Mouse (Mus musculus) neural tube, embryonic 10.5 days (tissue): ENCODE data around the gene Txnip.
"Not testable (repeated sequence)": the region's sequence is repeated elsewhere in the genome, so short reads cannot be mapped to it uniquely, and the experiment has no call there.

Source experiments
- DNase-seq: peaks from one replicate; pipeline ENCODE4 v3.0.0-alpha.2; 2017; ENCODE audit warnings: low spot score; ENCODE audit errors: extremely low spot score

Txnip gene

DNA sequence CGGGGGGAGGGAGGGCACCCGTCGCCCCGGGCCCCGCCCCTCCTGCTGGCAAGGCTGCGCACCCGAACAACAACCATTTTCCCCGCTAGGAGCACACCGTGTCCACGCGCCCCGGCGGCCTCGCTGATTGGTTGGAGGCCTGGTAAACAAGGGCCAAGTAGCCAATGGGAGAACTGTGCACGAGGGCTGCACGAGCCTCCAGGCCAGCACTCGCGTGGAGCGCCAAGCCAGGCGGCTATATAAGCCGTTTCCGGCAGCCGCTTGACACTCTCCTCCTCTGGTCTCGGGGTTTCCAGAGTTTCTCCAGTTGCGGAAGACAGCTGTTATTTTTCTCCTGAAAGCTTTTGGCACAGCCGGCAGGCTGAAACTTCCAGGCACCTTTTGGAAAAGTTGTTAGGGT is at the start of gene Txnip:
Gene Txnip, plus strand, starts transcription at position 264 of the 400 bp plus-strand sequence.
- DNase-seq, result peak; percentile 100

DNA sequence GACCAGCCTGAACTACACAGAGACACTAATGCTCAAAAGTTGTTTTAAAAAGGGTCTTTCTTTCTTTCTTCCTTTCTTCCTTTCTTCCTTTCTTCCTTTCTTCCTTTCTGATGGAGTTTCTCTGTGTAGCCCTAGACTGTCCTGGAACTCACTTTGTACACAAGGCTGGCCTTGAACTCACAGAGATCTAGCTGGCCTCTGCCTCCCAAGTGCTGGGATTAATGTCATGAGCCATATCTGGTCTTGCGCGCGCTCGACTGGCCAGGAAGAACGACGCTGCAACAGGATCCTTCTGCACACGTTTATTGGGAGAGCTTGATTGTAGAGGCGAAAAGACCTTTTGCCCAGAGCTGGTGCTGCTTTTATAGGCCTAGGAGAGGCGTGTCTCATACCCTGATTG is 49.8 kb upstream of the Txnip start:
- DNase-seq, result not testable (repeated sequence)

DNA sequence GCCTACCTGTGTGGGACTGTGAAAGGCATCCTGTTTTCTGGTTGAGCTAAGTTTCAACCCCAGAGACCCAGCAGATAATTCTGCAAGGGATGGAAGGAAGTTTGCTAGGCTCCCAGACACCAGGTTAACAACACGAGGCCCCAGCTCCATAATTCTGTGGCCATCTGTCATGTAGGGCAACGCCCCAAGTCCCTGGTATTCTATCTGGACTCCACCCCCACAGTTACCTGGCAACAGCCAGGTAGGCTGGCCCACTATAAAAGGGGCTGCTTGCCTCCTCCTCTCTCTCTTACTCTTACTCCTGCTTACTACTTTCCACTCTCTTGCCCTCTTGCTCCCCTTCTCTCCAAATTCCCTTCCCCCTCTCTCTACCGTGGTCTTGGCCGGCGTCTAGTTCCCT is 37.6 kb upstream of the Txnip start:
- DNase-seq, result no peak

DNA sequence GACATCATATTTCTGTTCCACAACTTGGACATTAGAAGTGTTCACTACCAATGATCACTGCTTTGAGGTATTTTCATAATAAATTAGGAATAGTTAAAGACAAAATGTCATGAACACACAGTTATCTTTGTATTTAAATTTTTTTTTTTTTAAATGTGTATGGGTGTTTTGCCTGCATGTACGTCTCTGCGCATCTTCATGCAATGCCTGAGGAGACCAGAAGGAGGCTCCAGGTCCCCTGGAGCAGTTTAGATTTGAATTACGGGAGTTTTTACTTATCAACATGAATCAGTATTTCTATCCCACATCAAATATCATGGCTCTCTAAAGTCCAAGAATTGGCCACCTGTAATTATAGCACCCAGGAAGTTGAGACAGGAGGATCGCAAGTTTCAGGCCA is 35.6 kb upstream of the Txnip start:
- DNase-seq, result no peak

DNA sequence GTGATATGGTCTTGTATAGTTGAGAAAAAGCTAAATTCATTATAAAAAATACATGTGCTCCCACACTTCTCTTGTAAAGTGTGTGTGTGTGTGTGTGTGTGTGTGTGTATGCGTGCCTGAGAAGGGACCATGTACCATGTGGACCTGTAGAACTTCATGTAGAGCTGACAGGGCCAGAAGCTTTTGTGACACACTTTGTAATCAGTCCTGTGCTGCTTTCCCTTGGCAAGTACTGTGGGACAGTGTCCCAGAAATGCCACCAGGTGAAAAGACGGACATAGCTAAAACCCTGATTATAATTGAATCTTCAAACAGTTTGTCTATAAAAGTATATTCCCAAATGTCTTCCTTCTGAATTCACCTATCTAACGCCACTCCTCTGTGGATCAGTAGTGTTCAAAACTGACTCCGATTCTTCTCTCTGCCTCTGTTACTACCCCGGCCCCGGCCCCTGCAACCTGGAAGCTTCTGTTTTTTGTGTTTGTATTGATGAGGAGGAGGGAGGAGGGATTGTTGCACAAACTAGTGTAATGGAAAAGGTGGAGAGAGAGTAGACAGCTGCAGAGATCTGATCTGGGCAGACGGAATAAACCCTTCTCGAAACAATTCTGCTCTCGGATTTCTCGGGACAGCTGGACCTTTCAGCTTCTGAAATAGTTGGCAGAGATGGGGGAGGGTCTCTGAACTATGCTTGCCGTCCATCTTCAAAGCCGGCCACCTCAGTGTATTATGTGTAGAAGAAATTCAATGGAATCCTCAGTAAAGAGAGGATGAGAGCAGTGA is 33.5 kb upstream of the Txnip start:
- DNase-seq, result no peak

DNA sequence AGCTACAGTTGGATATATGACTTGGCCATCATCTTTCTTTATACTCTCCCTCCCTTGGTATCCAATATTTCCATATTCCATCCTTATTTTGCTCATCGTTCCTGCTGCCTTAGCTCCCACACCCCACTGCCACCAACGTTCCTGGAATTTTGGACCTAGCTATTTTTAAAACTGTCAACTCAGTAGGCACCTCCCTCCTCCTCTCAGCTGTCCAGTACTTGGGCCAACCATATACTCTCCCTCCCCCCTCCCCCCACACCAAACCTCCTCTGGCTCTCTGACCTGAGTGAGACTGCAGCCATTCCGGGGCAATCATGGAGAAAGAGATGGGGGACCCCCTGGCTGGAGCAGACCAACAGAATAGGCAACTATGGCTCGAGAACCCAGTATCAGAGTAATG is 32.8 kb upstream of the Txnip start, which contains the start of gene Hfe2:
Gene Hfe2, plus strand, starts transcription at position 259 of the 400 bp plus-strand sequence.
- DNase-seq, result no peak

DNA sequence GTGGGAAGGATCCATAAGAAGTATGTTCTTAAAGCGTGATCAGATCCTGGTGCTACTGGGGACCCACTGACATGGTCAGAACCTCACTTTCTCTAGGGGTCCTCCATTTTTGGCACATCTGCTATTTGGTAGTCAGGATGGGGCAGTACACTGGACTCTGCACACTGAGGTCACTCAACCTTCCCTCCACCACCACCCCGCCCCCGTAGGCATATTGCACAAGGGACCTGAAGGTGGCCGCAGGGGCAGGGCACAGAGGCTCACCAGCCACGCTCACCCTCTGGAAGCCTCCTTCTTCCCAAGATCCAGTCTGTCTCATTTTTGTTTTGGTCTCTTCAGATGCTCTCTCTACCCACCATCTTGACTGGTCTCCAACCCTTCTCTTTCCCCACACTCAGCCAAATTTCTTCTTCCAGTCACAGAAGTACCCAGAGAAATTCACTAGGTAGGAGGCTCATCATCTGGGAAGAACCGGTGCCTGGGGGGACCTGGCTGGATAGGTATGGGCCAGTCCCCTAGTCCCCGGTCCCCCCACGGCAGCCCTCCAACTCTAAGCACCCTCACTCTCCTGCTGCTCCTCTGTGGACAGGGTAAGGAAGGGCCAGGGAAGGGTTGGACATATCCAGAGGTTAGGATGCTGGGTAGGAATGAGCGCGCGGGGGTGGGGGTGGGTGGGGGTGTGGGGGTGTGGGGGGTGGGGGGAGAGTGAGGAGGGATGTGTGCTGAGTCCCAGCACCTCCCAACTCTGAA is 31.6 kb upstream of the Txnip start:
- DNase-seq, result no peak

DNA sequence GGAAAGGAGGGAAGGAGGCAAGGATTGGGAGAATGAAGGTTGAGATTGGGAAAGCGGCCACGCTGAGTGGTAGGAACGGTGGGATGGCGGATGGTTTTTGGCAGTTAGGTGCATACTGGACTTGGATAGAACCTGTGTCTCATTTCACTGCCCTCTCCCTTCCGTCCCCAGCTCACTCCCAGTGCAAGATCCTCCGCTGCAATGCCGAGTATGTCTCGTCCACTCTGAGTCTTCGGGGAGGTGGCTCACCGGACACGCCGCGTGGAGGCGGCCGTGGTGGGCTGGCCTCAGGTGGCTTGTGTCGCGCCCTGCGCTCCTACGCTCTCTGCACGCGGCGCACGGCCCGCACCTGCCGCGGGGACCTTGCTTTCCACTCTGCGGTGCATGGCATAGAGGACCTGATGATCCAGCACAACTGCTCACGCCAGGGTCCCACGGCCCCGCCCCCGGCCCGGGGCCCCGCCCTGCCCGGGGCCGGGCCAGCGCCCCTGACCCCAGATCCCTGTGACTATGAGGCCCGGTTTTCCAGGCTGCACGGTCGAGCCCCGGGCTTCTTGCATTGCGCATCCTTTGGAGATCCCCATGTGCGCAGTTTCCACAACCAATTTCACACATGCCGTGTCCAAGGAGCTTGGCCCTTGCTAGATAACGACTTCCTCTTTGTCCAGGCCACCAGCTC is 30.8 kb upstream of the Txnip start:
- peak; percentile 55 for DNase-seq

DNA sequence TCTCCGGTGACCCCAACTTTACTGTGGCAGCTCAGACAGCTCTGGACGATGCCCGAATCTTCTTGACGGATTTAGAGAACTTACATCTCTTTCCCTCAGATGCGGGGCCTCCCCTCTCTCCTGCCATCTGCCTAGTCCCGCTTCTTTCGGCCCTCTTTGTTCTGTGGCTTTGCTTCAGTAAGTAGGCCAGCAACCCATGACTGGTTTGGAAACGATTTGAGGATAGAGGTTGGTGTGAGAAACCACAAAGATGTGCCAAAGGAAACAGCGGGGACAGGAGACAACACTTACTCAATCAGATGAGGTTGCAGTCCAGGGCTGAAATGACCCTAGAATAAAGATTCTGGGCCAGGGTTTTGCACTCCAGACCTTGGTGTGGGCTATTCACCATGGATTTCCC is 29.3 kb upstream of the Txnip start:
- DNase-seq, result no peak

DNA sequence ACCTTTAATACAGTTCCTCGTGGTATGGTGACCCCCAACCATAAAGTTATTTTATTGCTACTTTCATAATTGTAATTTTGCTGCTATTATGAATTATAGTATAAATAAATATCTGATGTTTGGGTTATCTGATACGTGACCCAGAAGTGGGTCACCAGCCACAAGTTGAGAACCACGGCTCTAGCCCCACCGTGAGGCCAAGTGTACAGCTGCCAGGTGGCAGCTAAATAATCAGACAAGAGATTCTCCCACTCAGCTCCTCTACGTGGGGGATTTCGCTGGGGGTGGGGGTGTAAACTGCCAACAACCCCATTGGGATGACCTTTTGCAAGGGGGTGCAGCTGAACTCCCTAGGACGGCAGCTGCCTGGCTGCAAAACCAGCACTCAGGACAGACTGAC is 25.7 kb upstream of the Txnip start:
- DNase-seq, result no peak

DNA sequence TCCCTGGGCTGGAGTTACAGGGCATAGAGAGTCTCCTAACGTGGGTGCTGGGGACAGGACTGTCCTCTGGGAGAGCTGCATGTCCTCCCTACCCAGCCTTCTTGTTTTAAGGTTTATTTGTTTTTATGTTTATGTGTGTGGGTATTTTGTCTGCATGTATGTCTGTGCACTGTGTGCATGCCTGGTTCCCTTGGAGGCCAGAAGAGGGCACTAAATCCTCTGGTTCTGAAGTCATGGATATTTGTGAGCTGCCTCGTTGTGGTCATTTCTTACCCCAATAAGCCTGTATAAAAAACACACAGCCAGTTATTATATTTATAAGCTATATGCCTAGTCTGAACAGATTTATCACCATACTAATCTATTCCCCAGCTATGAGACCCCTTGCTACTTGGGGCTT is 23.5 kb upstream of the Txnip start:
- no peak for DNase-seq

DNA sequence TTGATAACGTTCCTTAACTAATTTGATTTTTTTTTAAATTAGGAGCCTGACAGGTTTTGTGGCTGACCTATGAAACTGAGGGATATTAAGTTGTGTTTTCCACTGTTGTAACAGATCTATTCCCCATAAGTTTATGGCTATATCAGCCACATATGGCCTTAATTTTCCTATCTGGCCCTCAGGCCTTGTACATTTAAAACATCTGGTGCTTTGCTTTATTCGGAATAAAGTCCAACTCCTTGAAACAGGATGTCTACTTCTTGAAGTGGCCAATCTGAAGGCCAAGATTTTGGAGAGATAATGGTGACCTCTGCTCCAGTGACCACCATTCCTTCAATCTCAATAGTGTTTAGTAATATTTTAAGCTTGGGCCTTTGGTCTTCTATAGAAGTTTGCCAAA is 18.4 kb upstream of the Txnip start:
- no peak for DNase-seq

DNA sequence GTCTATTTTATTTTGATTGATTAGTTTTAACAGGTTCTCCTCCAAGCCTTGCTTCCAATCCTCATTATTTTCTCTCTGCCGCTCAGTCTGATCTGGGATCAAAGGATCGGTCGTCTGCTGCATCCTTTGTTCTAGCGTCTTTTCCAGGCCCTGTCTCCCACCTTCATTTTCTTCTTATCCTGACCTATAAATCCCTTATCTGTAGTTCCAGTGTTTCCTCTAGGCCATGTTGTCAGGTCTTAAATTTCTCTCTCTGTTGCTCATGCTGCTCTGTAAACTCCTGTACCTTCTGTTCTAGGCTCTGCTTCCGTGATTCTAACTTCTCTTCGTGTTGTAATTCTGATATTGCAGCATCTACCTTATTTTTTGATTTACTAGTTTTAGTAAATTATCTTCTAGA is 17.0 kb upstream of the Txnip start:
- no peak for DNase-seq

DNA sequence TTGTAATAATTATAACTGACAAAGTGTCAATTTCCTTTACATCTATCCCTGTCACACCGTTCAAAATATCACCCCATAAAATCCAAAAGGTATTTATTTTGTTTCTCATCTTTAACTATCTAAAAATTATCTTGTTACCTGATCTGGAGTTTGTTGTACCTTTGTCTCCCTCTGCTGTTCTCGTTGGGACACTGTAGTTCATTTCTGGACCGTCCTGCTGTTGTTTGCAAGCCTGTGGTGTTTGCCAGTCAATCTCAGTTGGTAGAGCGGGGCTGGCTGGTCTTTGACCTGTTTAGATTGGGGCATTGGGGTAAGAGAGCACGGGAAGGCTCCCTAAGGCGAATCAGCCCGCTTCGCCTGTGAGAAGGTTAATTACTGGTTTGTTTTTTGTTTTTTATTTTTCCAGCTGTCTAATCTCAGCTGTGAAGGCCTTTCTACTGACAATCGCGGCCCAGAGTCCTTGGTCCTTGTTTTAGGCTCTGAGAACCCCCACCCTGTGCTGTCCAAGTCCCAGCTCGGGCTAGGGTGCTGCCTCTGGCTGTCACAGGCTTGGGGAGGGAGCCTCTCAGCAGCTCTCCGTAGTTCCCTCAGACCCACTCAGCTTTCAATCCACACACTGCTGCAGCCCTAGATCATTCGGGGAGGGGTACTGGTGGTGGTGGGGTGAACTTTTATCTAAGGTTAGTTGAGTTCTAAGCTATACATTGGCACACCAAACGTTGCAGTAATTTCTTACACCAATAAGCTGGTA is 16.3 kb upstream of the Txnip start:
- no peak for DNase-seq

DNA sequence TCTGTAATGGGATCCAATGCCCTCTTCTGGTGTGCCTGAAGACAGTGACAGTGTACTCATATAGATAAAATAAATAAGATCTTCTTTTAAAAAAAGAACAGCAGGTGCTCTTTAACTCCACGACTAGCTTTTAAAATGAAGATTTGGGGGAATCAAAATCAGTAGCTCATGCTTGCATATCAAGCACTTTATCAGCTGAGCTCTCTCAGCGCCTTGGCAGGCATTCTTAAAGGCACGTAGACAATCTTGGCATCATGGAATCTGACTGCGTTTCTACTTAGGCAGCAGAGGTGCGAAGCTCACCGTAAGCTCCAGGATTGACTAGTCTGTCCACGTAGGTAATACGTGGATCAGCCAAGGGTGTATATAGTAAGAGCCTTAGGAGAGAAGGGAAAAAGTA is 15.2 kb upstream of the Txnip start:
- DNase-seq, result no peak

DNA sequence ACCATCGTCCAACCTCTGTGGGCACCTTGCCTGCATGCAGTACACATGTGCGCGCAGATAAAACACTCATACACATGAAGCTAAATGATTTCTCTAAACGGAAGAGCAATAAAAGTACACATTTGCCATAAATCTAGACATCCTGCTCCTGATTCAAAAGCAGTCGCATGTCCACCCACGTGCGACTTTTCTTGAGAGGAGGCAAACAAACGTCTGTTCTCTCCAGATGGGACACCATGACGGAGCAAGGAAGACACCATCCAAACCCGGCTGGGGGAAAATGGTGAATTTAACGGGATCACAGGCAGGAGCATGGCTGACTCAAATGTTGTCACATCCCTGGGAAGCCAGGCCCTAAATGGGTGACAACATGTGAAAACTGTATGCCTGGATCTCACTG is 14.4 kb upstream of the Txnip start:
- DNase-seq, result no peak

DNA sequence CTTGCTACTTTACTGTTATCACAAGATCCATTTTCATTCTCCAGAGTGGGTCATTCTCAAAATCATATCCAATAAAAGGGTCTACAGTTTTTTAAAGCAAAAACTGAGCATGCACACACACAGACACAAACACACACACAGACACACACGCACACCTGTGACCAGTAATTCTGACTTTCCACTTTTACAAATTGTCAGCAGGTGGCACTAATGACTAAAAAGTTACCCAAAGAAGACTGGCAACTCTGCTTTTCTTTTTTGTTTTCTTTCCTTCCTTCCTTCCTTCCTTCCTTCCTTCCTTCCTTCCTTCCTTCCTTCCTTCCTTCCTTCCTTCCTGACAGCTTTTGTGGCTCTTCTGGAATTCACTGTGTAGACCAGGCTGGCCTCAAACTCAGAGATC is 12.2 kb upstream of the Txnip start:
- no peak for DNase-seq

DNA sequence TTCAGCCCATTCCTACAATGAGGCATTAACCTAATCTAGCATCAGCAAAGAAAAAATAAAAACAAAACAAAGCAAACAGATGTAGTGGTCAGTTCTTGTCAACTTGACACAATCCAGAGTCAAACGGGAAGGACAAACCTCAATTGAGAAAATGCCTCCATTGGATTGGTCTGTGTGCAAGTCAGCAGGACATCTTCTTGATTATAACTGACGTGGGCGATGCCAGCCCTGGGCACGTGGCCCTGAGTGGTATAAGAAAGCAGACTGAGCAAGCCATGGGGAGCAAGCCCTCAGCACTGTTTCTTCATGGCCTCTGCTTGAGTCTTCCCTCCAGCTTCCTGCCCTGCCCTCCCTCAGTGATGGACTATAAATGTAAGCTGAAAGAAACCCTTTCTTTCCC is 10.9 kb upstream of the Txnip start:
- DNase-seq, result no peak

DNA sequence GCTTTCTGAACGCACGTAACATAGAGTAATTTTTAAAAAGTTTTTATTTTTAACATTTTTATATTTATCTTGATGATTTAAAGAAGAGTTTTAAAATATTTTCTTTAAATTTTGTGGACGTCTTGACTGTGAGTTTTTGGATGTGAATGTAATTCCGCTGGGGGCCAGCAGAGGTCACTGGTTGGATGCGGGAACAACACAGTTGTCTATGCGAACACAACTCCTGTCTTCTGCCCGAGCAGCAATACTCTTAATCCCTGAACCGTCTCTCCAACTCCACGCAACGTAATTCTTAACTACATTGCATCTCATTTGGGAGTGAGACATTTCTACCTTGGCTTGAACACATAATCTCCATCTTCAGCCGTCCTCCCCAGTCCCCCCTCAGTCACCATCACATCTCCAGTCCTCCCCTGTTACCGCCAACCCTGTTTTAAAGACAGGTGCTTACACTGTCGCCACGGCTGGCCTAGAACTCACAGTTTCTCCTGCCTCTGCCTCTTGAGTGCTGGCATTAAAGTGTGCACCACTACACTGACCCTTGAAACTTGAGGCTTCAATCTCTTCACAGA is 10.3 kb upstream of the Txnip start:
- DNase-seq, result peak; percentile 82

DNA sequence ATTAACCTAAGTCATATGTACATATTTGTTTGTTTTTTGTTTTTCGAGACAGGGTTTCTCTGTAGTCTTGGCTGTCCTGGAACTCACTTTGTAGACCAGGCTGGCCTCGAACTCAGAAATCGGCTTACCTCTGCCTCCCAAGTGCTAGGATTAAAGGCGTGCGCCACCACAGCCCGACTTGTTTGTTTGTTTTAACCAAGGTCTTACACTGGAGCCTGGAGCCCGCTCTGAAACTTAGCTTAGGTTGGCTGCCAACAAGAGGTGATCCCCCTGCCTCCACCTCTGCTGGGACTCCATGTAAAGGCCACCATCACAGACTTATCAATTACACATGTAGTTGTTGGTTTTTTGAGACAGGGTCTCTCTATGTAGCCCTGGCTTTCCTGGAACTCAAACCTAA is 8.9 kb upstream of the Txnip start:
- DNase-seq, result no peak

DNA sequence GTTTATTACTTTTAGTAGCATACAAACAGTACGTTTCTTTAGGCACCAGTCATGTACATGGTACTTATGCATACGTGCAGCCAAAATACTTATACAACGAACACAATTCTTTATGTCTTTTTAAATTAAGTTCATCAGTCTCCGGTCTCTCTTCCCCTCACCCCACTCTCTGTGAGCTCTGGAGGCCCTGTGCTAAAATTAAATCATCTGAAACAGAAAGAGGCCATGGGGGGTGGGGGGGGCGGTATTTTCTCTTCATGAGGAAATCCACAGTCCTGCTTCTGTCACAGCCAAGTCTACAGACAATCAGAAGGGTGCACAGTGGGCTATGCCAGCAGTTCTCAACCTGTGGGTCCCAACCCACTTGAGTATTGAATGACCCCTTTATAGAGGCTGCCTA is 8.4 kb upstream of the Txnip start:
- no peak for DNase-seq
